In the genomic region with DNA sequence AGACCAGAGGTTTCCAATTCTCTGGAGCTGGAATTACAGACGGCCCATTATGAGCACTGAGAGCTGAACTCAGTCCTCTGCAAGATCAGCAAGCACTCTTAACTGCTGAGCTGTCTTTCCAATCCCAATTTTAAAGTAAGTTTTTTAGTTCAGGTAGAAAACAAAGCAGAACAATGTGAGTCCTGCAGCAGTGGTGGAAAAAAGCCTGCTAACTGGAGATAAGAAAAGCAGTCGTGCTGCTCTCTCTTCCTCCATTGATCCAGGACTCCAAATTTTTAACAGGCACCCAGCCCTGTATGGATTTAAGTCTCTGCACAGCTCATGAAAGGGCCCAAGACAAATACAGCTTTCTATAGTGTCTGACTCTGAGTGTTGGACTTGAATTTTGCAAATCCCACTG, we compare ENCODE assay signal across 15 mouse cellular contexts.
"Had no signal": no experiment of that assay in that cellular context is flagged by ENCODE, and none has a peak within 500 bp of the region (broad histone marks: within the 10 kb centered on the region; RNA-seq: fewer than 3 reads in every experiment).

No protein-coding gene starts in this region.

- H3K27me3 ChIP-seq: neural tube, embryonic 15.5 days; stomach, embryonic 15.5 days had no signal

- H3K9me3 ChIP-seq: neural tube, embryonic 15.5 days; stomach, embryonic 15.5 days had no signal

- H3K9ac ChIP-seq: neural tube, embryonic 15.5 days; stomach, embryonic 15.5 days had no signal

- H3K4me3 ChIP-seq: neural tube, embryonic 15.5 days; stomach, embryonic 15.5 days had no signal

- H3K4me1 ChIP-seq: stomach, embryonic 15.5 days had no signal

- H3K27ac ChIP-seq: neural tube, embryonic 15.5 days; stomach, embryonic 15.5 days; stomach, postnatal 0 days had no signal

- H3K4me2 ChIP-seq: neural tube, embryonic 15.5 days; stomach, embryonic 15.5 days had no signal

- DNase-seq: retina, postnatal 1 day; right cerebral cortex, adult 18-20 months; right cerebral cortex, postnatal 14 days; right cerebral cortex, postnatal 25 days; right cerebral cortex, postnatal 4 days; spleen, adult 18-20 months; thymus, adult 18-20 months; thymus, adult 2 months; thymus, postnatal 14 days; thymus, postnatal 25 days; thymus, postnatal 36 days; thymus, postnatal 4 days had no signal
